ENCODE assay signal across 12 mouse cellular contexts in the genomic region with DNA sequence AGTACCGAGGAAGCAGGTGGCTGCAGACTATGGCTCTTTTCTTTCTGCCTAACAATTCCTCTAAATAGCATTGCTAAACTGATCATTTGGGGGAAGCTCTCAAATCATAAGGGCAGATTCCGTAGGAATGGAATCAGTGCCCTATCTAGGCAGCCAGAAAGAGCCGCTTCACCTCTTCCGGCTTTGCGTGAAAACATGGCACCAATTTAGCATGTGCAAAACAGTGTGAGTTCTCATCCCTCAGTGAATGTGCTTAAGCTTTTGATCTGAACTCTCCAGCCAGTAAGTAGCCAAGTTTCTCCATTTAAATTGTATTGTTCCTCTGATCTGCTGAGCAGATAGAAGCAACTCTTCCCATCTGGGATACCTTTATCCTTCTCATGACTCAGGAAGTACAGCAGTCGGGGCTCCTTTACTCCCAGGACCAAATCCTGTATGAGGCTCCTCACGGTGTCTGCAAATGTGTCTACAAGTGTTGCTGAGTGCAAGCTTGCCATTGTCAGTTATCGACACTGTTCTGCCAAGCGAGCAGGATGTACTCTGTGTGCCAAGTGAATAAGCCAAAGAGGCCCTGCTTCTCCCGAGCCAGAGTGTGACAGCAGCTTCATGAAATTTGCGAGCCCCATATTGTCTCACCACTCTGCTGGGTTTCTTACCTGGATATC.
DNase-seq lines count a peak whose midpoint lies in the region; ATAC-seq and TF ChIP-seq lines count a peak whose summit lies in the region.
"Had no signal": no experiment of that assay in that cellular context is flagged by ENCODE, and none has a peak within 500 bp of the region (broad histone marks: within the 10 kb centered on the region; RNA-seq: fewer than 3 reads in every experiment).

No protein-coding gene starts in this region.

- 55% methylated on average over 11 of the region's 11 CpGs for WGBS in forebrain, postnatal 0 days

- H3K27me3 ChIP-seq in forebrain, postnatal 0 days (ENCODE audit: insufficient read depth, low read length), result no peaks in the 10 kb centered on the region
- H3K27me3 ChIP-seq: limb, embryonic 13.5 days had no signal

- H3K9ac ChIP-seq in forebrain, postnatal 0 days, result no peak overlapping the region
- H3K9ac ChIP-seq: limb, embryonic 13.5 days had no signal

- H3K4me2 ChIP-seq in forebrain, postnatal 0 days (ENCODE audit: low read depth), result no peak overlapping the region
- H3K4me2 ChIP-seq: limb, embryonic 13.5 days had no signal

- no peak overlapping the region for H3K4me3 ChIP-seq in forebrain, postnatal 0 days (ENCODE audit: low read depth, low read length)
- H3K4me3 ChIP-seq: limb, embryonic 13.5 days; myocyte had no signal

- intact Hi-C loops in left cerebral cortex, postnatal 14 days (cut with DNase I), result no loop called here

- TF ChIP-seq CTCF in forebrain, postnatal 0 days (IDR thresholded peaks at IDR 0.05; ENCODE audit: low read depth), result no peak

- no peaks in the 10 kb centered on the region; the same call in 1 of the 2 replicates for H3K4me1 ChIP-seq in forebrain, postnatal 0 days (ENCODE audit: insufficient read depth)
- H3K4me1 ChIP-seq: limb, embryonic 13.5 days had no signal

- peak; percentile 26 for DNase-seq in Muller cell, postnatal 12 days (ENCODE audit: inconsistent ontology term)
- peak; percentile 26 for DNase-seq in brain, embryonic 18.5 days (ENCODE audit: low read depth, low spot score)
- peak; percentile 66 for DNase-seq in forebrain, postnatal 0 days
- peak; percentile 26 to 46 for DNase-seq in left cerebral cortex, postnatal 14 days (ENCODE audit: low spot score in 2 of 2)
- no peak for DNase-seq in retina, postnatal 1 day
- DNase-seq in testis, postnatal 10 days (ENCODE audit: low spot score), result no peak
- no peak for DNase-seq in yolk sac, embryonic 10.5 days (ENCODE audit: low spot score)
- DNase-seq: gastrocnemius, postnatal 25 days; heart, postnatal 14 days had no signal

- no peak overlapping the region for H3K27ac ChIP-seq in forebrain, postnatal 0 days (ENCODE audit: low read depth, low read length)
- H3K27ac ChIP-seq: limb, embryonic 13.5 days; stomach, postnatal 0 days had no signal

- peak; percentile 93 for ATAC-seq in forebrain, postnatal 0 days

- H3K9me3 ChIP-seq in forebrain, postnatal 0 days (ENCODE audit: low read length), result no peaks in the 10 kb centered on the region
- H3K9me3 ChIP-seq: limb, embryonic 13.5 days had no signal

- no peaks in the 10 kb centered on the region for H3K36me3 ChIP-seq in forebrain, postnatal 0 days (ENCODE audit: insufficient read depth)
- H3K36me3 ChIP-seq: limb, embryonic 13.5 days had no signal

Comparison
In these comparisons a context has a peak if more than half of its experiments do, and no peak if none do; other contexts are left out.
1. DNase-seq: peak in Muller cell, postnatal 12 days (single experiment), brain, embryonic 18.5 days (single experiment), forebrain, postnatal 0 days (single experiment) and left cerebral cortex, postnatal 14 days (2 of 2); none in retina, postnatal 1 day (single experiment), testis, postnatal 10 days (single experiment) and yolk sac, embryonic 10.5 days (single experiment).